Comparison of ENCODE assay signal across 31 mouse cellular contexts in the genomic region with DNA sequence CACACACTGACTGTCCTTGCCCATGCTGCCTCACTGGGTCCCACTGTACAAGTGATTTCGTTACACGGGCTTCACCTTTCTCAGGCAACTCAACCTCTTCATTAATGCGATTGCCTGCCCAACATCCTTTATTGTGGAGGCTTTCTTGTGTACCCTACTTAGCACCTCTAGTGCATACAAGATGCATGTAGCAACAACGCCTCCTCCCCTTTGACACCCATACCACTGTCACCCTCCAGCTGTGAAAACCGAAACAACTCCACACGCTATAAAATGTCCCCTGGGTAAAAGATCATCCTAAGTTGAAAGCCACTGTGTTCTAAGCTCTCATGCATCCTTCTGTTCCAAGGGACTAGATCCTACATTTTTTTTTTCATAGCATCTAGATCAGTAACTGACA. TPM values are rescaled to one million over a fixed set of nuclear protein-coding genes. Genes with fewer than 3 reads are reported as not detected.
"Had no signal": no experiment of that assay in that cellular context is flagged by ENCODE, and none has a peak within 500 bp of the region (broad histone marks: within the 10 kb centered on the region; RNA-seq: fewer than 3 reads in every experiment).

No protein-coding gene starts in this region.

- H3K4me3 ChIP-seq: heart, embryonic 10.5 days; heart, embryonic 13.5 days; heart, embryonic 15.5 days; hindbrain, embryonic 13.5 days; hindbrain, embryonic 15.5 days; kidney, embryonic 15.5 days; limb, embryonic 12.5 days had no signal

- H3K4me1 ChIP-seq: heart, embryonic 10.5 days; hindbrain, embryonic 13.5 days; kidney, embryonic 15.5 days; limb, embryonic 12.5 days had no signal

- H3K27me3 ChIP-seq: heart, embryonic 13.5 days; heart, embryonic 15.5 days; hindbrain, embryonic 13.5 days; hindbrain, embryonic 15.5 days; kidney, embryonic 15.5 days; limb, embryonic 12.5 days had no signal

- H3K27ac ChIP-seq: heart, embryonic 10.5 days; heart, embryonic 13.5 days; heart, embryonic 15.5 days; hindbrain, embryonic 13.5 days; hindbrain, embryonic 15.5 days; hindbrain, postnatal 0 days; kidney, embryonic 15.5 days; kidney, postnatal 0 days; limb, embryonic 12.5 days had no signal

- H3K36me3 ChIP-seq: heart, embryonic 10.5 days; heart, embryonic 13.5 days; heart, embryonic 15.5 days; hindbrain, embryonic 13.5 days; hindbrain, embryonic 15.5 days; kidney, embryonic 15.5 days; limb, embryonic 12.5 days had no signal

- ATAC-seq: hindbrain, postnatal 0 days; intestine, embryonic 16.5 days had no signal

- DNase-seq: gastrocnemius, postnatal 14 days; gastrocnemius, postnatal 36 days; heart, adult 18-20 months; heart, postnatal 14 days; heart, postnatal 36 days; kidney, adult 11 months; kidney, adult 2 months; kidney, adult 9 months; kidney, postnatal 14 days; kidney, postnatal 36 days; layer of hippocampus, adult 9-11 months; layer of hippocampus, postnatal 36 days; left cerebral cortex, postnatal 4 days; liver had no signal

RNA-seq across cellular contexts. Expression of a gene that starts 9.5 kb away (rescaled TPM):
- total RNA-seq: gastrocnemius, adult 18-20 months; gastrocnemius, adult 8-10 months; layer of hippocampus, adult 18-20 months; layer of hippocampus, postnatal 14 days had no signal
- polyA plus RNA-seq: heart, embryonic 10.5 days; heart, postnatal 0 days; hindbrain, embryonic 11.5 days; limb, embryonic 12.5 days; liver, embryonic 11.5 days had no signal
